Mouse (Mus musculus): ENCODE results near the gene Zfp664. TPM values are rescaled to one million over a fixed set of nuclear protein-coding genes. Genes with fewer than 3 reads are reported as not detected.

The Zfp664 gene
- polyA plus RNA-seq, 1 experiment = 19.6 TPM

GRCm38 (mm10) chr5:124945046-124945445 lies 82.6 kb downstream of the Zfp664 start:
- Histone ChIP-seq H3K79me2 (ENCODE audit: control insufficient read depth, insufficient read depth) (no peaks in the 10 kb centered on the region), H3K4me2 (ENCODE audit: low read depth) (no peak overlapping the region), H3K27me3 (ENCODE audit: control insufficient read depth, insufficient read depth, insufficient read length) (no peaks in the 10 kb centered on the region), H3K4me3 (no peak overlapping the region), H3K36me3 (ENCODE audit: control insufficient read depth, insufficient read depth) (no peaks in the 10 kb centered on the region), H3ac (ENCODE audit: control insufficient read depth, insufficient read length) (no peak overlapping the region)
- TF ChIP-seq MYOD1 (IDR thresholded peaks at IDR 0.05; ENCODE audit: control insufficient read depth in 1 of 3, insufficient read length in 2 of 3, low read depth in 2 of 3) = no peak
- TF ChIP-seq MAX (IDR thresholded peaks at IDR 0.05; ENCODE audit: low read depth) = no peak
- no peak for TF ChIP-seq SRF (IDR thresholded peaks at IDR 0.05; ENCODE audit: control insufficient read depth, insufficient read length, low read depth)
- TF ChIP-seq CEBPB (IDR thresholded peaks at IDR 0.05; ENCODE audit: insufficient read depth, poor library complexity, severe bottlenecking) = no peak
- TF ChIP-seq USF1 (IDR thresholded peaks at IDR 0.05; ENCODE audit: low read depth) = no peak
- TF ChIP-seq POLR2AphosphoS2 (IDR thresholded peaks at IDR 0.05; ENCODE audit: insufficient read length, low read depth) = no peak
- no peak for TF ChIP-seq E2F4 (IDR thresholded peaks at IDR 0.05; ENCODE audit: insufficient read depth)
- no peak for TF ChIP-seq TCF3 (IDR thresholded peaks at IDR 0.05; ENCODE audit: insufficient read length, low read depth)
- no peak for TF ChIP-seq POLR2A (IDR thresholded peaks at IDR 0.05; ENCODE audit: insufficient read length, low read depth)
- TF ChIP-seq TCF12 (IDR thresholded peaks at IDR 0.05; ENCODE audit: insufficient read depth, poor library complexity, severe bottlenecking) = no peak
- TF ChIP-seq REST (IDR thresholded peaks at IDR 0.05; ENCODE audit: insufficient read depth, insufficient read length) = no peak
- no peak for TF ChIP-seq MYOG (IDR thresholded peaks at IDR 0.05; ENCODE audit: control insufficient read depth in 1 of 3, insufficient read depth in 1 of 3, insufficient read length in 2 of 3, low read depth in 2 of 3)

GRCm38 (mm10) chr5:124950623-124951278 lies 88.3 kb downstream of the Zfp664 start:
- Histone ChIP-seq H3K36me3 (ENCODE audit: control insufficient read depth, insufficient read depth) (no peaks in the 10 kb centered on the region), H3K27me3 (ENCODE audit: control insufficient read depth, insufficient read depth, insufficient read length) (no peaks in the 10 kb centered on the region), H3K4me3 (no peak overlapping the region), H3K79me2 (ENCODE audit: control insufficient read depth, insufficient read depth) (no peaks in the 10 kb centered on the region), H3K4me2 (ENCODE audit: low read depth) (no peak overlapping the region), H3ac (ENCODE audit: control insufficient read depth, insufficient read length) (no peak overlapping the region)
- no peak for TF ChIP-seq E2F4 (IDR thresholded peaks at IDR 0.05; ENCODE audit: insufficient read depth)

- no peak overlapping the region for H3K4me3 ChIP-seq
- H3K4me2 ChIP-seq (ENCODE audit: low read depth) = no peak overlapping the region
- H3ac ChIP-seq (ENCODE audit: control insufficient read depth, insufficient read length) = no peak overlapping the region
- H3K27me3 ChIP-seq (ENCODE audit: control insufficient read depth, insufficient read depth, insufficient read length) = no peaks in the 10 kb centered on the region
- TF ChIP-seq CEBPB (IDR thresholded peaks at IDR 0.05; ENCODE audit: insufficient read depth, poor library complexity, severe bottlenecking) = no peak
- TF ChIP-seq POLR2A (IDR thresholded peaks at IDR 0.05; ENCODE audit: insufficient read length, low read depth) = no peak
- no peak for TF ChIP-seq MYOG (IDR thresholded peaks at IDR 0.05; ENCODE audit: control insufficient read depth in 1 of 3, insufficient read depth in 1 of 3, insufficient read length in 2 of 3, low read depth in 2 of 3)
- no peak for TF ChIP-seq TCF3 (IDR thresholded peaks at IDR 0.05; ENCODE audit: insufficient read length, low read depth)
- TF ChIP-seq MAX (IDR thresholded peaks at IDR 0.05; ENCODE audit: low read depth) = no peak
- no peak for TF ChIP-seq SRF (IDR thresholded peaks at IDR 0.05; ENCODE audit: control insufficient read depth, insufficient read length, low read depth)
- TF ChIP-seq REST (IDR thresholded peaks at IDR 0.05; ENCODE audit: insufficient read depth, insufficient read length) = no peak
- TF ChIP-seq TCF12 (IDR thresholded peaks at IDR 0.05; ENCODE audit: insufficient read depth, poor library complexity, severe bottlenecking) = no peak
- no peak for TF ChIP-seq E2F4 (IDR thresholded peaks at IDR 0.05; ENCODE audit: insufficient read depth)
- no peak for TF ChIP-seq POLR2AphosphoS2 (IDR thresholded peaks at IDR 0.05; ENCODE audit: insufficient read length, low read depth)
- TF ChIP-seq MYOD1 (IDR thresholded peaks at IDR 0.05; ENCODE audit: control insufficient read depth in 1 of 3, insufficient read length in 2 of 3, low read depth in 2 of 3) = no peak
- TF ChIP-seq USF1 (IDR thresholded peaks at IDR 0.05; ENCODE audit: low read depth) = no peak
- H3K79me2 ChIP-seq (ENCODE audit: control insufficient read depth, insufficient read depth) = no peaks in the 10 kb centered on the region
- H3K36me3 ChIP-seq (ENCODE audit: control insufficient read depth, insufficient read depth) = no peaks in the 10 kb centered on the region
Observed at GRCm38 (mm10) chr5:124951333-124951732, 88.8 kb downstream of the Zfp664 start.

Other genes starting within 250 kb of the Zfp664 start
- 31.8 TPM for gene Atp6v0a2, start 234.1 kb upstream of the Zfp664 start, polyA plus RNA-seq (2012; fragmentation: generic; extraction: Trizol)
- 0.08 TPM for gene Dnah10, start 137.6 kb upstream of the Zfp664 start, polyA plus RNA-seq (2012; fragmentation: generic; extraction: Trizol)
- 6.2 TPM for gene Ccdc92, start 267 bp upstream of the Zfp664 start, polyA plus RNA-seq (2012; fragmentation: generic; extraction: Trizol)
- 0.32 TPM for gene Rflna, start 140.5 kb downstream of the Zfp664 start, polyA plus RNA-seq (2012; fragmentation: generic; extraction: Trizol)